Mouse (Mus musculus): ENCODE measurements around the gene Zfp385c. TPM values are rescaled to one million over a fixed set of nuclear protein-coding genes. Genes with fewer than 3 reads are reported as not detected.
A peak's percentile ranks its signal among the peaks of the same experiment; 100 is the strongest.
"Not testable (repeated sequence)": the region's sequence is repeated elsewhere in the genome, so short reads cannot be mapped to it uniquely, and the experiment has no call there.

The Zfp385c gene
- total RNA-seq, 2 experiments from 2014 or later: 0.17 to 1.2 TPM

- DNase-seq (ENCODE audit: low spot score in 2 of 2): no peak
Measured at GRCm38 (mm10) chr11:100690389-100690788, 1.9 kb downstream of the Zfp385c start.

GRCm38 (mm10) chr11:100688443-100688842, 3.8 kb downstream of the Zfp385c start:
- DNase-seq (ENCODE audit: low spot score in 2 of 2): no peak

- DNase-seq (ENCODE audit: low spot score in 2 of 2): no peak
Measured at GRCm38 (mm10) chr11:100687265-100687664, 5.0 kb downstream of the Zfp385c start.

- DNase-seq (ENCODE audit: low spot score in 2 of 2): no peak
Measured at GRCm38 (mm10) chr11:100685371-100685770, 6.9 kb downstream of the Zfp385c start.

- DNase-seq (ENCODE audit: low spot score in 2 of 2): no peak
Measured at GRCm38 (mm10) chr11:100684084-100684483, 8.2 kb downstream of the Zfp385c start.

GRCm38 (mm10) chr11:100682526-100682925, 9.7 kb downstream of the Zfp385c start:
- DNase-seq (ENCODE audit: low spot score in 2 of 2): no peak

GRCm38 (mm10) chr11:100681826-100682225, 10.4 kb downstream of the Zfp385c start:
- no peak for DNase-seq (ENCODE audit: low spot score in 2 of 2)

- no peak for DNase-seq (ENCODE audit: low spot score in 2 of 2)
Measured at GRCm38 (mm10) chr11:100677810-100678209, 14.4 kb downstream of the Zfp385c start.

- no peak for DNase-seq (ENCODE audit: low spot score in 2 of 2)
Measured at GRCm38 (mm10) chr11:100673169-100673568, 19.1 kb downstream of the Zfp385c start.

GRCm38 (mm10) chr11:100671956-100672355, 20.3 kb downstream of the Zfp385c start:
- no peak for DNase-seq (ENCODE audit: low spot score in 2 of 2)

GRCm38 (mm10) chr11:100671049-100671448, 21.2 kb downstream of the Zfp385c start:
- no peak for DNase-seq (ENCODE audit: low spot score in 2 of 2)

GRCm38 (mm10) chr11:100659806-100660205, 32.4 kb downstream of the Zfp385c start:
- DNase-seq (ENCODE audit: low spot score in 2 of 2): no peak

GRCm38 (mm10) chr11:100656458-100656857, 35.8 kb downstream of the Zfp385c start:
- peak; percentile 29 to 41 for DNase-seq (ENCODE audit: low spot score in 2 of 2)

- DNase-seq (ENCODE audit: low spot score in 2 of 2): not testable (repeated sequence)
Measured at GRCm38 (mm10) chr11:100655589-100655988, 36.7 kb downstream of the Zfp385c start.

GRCm38 (mm10) chr11:100651748-100652147, 40.5 kb downstream of the Zfp385c start:
- no peak for DNase-seq (ENCODE audit: low spot score in 2 of 2)

GRCm38 (mm10) chr11:100651205-100651604, 41.0 kb downstream of the Zfp385c start:
- DNase-seq (ENCODE audit: low spot score in 2 of 2): no peak

- DNase-seq (ENCODE audit: low spot score in 2 of 2): no peak
Measured at GRCm38 (mm10) chr11:100648405-100648804, 43.9 kb downstream of the Zfp385c start.

- DNase-seq (ENCODE audit: low spot score in 2 of 2): no peak
Measured at GRCm38 (mm10) chr11:100646265-100646664, 46.0 kb downstream of the Zfp385c start.

GRCm38 (mm10) chr11:100643612-100644575, 48.4 kb downstream of the Zfp385c start:
- no peak for DNase-seq (ENCODE audit: low spot score in 2 of 2)

- DNase-seq (ENCODE audit: low spot score in 2 of 2): peak in 1 of 2 experiments; percentile 39
Measured at GRCm38 (mm10) chr11:100640159-100640906, 51.9 kb downstream of the Zfp385c start.

GRCm38 (mm10) chr11:100634530-100634929, 57.7 kb downstream of the Zfp385c start:
- no peak for DNase-seq (ENCODE audit: low spot score in 2 of 2)

GRCm38 (mm10) chr11:100628862-100629352, 63.3 kb downstream of the Zfp385c start:
- peak in 1 of 2 experiments; percentile 31 for DNase-seq (ENCODE audit: low spot score in 2 of 2)

Measured in layer of hippocampus, postnatal 14 days (tissue).